Mouse (Mus musculus) gastrocnemius, postnatal 36 days (tissue): ENCODE measurements around the gene Mrpl39. TPM values are rescaled to one million over a fixed set of nuclear protein-coding genes. Genes with fewer than 3 reads are reported as not detected.

ENCODE experiments used
- DNase-seq, 2 experiments: peaks; one replicate each; pipeline ENCODE4 v3.0.0; 2022
- intact Hi-C: fragments of 180-260 bp; cut with DNase I; formaldehyde crosslinking; loops from one replicate; pipeline ENCODE4 v1.15.1; 2025
- microRNA-seq, 2 experiments: library from miRNA; unstranded; fragments of <30 nt; microRNA quantifications; one replicate each; pipeline ENCODE4 v1.2.0; 2021
- total RNA-seq, 2 experiments: library from RNA; stranded (reverse); gene quantifications; 2 replicates each; pipeline ENCODE4 v1.2.3; 2021

Gene Mrpl39
- total RNA-seq, 2 experiments from 2014 or later: 15.7 to 16.2 TPM

DNA sequence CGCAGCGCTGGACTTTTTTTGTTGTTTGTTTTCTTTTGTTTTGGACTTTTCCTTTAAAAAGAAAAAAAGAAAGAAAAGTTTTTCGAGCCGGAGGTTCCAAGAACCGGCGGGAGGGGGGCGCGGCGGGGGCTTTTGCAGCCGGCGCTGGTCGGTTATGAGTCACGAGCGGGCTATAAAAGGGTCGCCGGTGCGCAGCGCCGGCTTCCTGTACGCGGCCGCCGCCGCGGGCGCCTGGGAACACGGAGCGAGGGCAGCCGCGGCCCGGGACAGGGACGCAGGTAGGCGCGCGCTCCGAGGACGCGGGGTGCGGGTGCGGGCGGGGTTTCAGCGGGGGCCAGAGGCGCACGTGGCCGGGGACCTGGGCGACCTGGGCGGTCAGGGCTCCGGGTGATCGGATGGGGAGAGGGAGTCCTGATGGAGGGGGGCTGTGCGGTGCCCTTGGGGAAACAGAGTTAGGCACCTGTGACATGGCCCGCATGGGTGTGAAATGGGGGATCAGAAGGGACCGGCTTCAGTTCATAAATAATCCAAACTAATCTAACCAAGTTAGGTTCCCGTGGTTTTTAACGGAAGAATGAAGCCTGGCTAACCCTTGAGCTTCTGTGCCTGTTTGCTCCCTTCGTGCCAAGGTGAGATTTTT, 32.3 kb downstream of the Mrpl39 start:
- DNase-seq: peak; percentile 24 to 36
- intact Hi-C loops: no loop called here

- intact Hi-C loops: no loop called here
- peak; percentile 11 to 31 for DNase-seq
These were observed 33.1 kb downstream of the Mrpl39 start for GRCm38 (mm10) chr16:84702230-84703128.

GRCm38 (mm10) chr16:84701041-84701440, 34.5 kb downstream of the Mrpl39 start:
- no peak for DNase-seq
- intact Hi-C loops: no loop called here

GRCm38 (mm10) chr16:84698708-84699107, 36.8 kb downstream of the Mrpl39 start:
- no peak for DNase-seq
- intact Hi-C loops: no loop called here

DNA sequence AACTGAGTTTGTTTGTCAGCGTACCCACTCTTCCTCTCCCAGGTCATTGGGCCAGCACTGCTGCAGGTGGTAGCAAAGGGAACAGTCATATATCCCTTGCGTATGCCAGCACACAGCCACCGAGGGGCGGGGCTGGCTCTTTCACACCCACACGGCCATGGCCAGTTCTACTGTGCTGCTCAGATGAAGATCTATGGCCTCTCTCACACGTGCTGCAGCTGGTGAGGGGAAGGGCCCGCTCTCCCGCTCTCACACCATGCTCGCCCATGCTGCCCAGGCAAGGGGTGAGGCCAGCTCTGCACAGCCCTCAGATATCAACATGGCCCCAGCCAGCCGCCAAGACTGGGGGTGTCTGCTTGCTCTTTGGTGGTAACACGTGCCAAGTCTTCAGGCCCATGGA, 39.4 kb downstream of the Mrpl39 start:
- intact Hi-C loops: no loop called here
- DNase-seq: no peak

- intact Hi-C loops: no loop called here
These were observed 53.6 kb downstream of the Mrpl39 start for GRCm38 (mm10) chr16:84681991-84682390.

GRCm38 (mm10) chr16:84680760-84681159, 54.8 kb downstream of the Mrpl39 start:
- DNase-seq: no peak
- intact Hi-C loops: no loop called here

More at GRCm38 (mm10) chr16:84681991-84682390, 53.6 kb downstream of the Mrpl39 start:
- DNase-seq: no peak

GRCm38 (mm10) chr16:84677292-84677691, 58.2 kb downstream of the Mrpl39 start:
- intact Hi-C loops: no loop called here
- DNase-seq: no peak

Small RNA genes lying within 50 kb of the gene (microRNA-seq; reads per million reads assigned to microRNA genes)
- gene Mir155: 1,053 to 2,093 reads per million in 2 experiments

Other genes starting within 250 kb of the Mrpl39 start
- not detected for gene A730009L09Rik, start 220.6 kb downstream of the Mrpl39 start, total RNA-seq
- 10 to 100 TPM; 13.9 to 15.6 TPM for gene Jam2, start 38.4 kb upstream of the Mrpl39 start, total RNA-seq
- 10 to 100 TPM; 17.9 to 24.4 TPM for gene Gabpa, start 99.2 kb upstream of the Mrpl39 start, total RNA-seq
- 1,000 to 10,000 TPM; 1,016 to 1,122 TPM for gene Atp5j, start 99.9 kb upstream of the Mrpl39 start, total RNA-seq